Mouse (Mus musculus): Measurements from ENCODE around the gene Rab10.

Rab10 gene

DNA sequence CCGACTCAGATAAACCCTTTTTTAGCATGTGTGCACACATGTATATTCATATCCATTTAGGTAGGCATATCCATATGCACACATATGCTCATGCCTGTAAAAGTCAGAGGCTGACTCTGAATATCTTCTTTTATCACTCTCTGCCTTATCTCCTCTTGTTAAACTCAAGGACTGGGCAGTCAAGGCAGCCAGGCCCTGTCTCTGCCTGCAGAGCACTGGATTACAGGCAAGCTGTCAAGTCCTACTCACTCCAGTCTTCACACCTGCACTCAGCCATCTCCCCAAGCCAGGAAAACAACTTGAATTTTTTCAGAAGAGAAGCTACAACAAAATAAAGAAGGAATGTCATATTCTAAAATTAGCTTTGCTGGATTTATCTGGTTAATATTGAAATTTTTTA, 17.9 kb downstream of the Rab10 start:
- no peak for DNase-seq

DNA sequence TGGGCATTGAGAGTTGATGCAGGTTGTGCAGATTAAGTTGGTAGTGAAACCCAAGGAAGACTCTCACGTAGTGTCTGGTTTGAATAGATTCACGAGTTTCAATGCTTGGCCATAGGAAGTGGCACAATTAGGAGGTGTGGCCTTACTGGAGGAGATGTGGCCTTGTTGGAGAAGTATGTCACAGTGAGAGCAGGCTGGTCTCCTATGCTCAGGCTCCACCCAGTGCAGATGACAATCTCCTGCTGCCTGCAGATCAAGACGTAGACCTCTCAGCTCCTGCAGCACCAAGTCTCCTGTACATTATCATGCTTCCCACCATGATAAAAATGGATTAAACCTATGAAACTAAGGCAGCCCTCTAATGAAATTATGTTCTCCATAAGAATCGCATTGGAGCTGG, 18.7 kb downstream of the Rab10 start:
- DNase-seq = no peak

DNA sequence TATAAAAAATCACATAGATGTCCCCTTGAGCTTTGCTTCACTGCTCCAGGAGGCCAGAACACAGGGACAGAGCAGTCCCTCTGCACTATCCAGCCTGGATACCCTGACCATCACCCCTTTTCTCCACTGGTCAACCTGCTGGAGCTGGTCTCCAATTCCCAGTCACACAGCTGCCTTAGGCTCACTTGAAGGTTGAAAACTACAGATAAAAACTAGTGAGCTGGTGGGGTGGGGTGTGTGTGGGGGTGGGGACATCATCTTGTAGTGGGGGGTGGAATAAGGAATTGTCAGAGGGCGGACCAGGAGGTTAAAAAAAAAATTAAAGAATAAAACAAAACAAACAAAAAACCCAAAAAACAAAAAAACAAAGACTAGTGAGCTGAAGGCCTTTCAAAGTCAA, 21.3 kb downstream of the Rab10 start:
- no peak for DNase-seq

DNA sequence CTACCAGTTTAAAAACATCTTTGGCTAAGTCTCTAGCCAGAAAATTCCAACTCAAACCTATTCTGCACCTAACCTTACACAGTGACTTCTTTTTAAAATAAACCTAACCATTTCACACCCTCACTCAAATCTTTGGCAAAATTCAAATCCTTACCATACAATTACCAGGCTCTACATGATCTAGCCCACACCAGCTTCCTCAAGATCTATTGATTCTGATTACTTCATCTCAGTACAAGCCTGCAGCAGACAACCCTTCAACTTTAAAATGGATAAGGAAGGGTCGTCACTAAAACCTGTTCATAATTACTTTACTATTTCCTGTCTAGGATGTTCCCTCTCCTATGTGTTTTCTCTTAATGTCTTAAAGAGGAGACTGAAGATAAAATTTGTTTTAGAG, 23.9 kb downstream of the Rab10 start:
- DNase-seq = no peak

DNA sequence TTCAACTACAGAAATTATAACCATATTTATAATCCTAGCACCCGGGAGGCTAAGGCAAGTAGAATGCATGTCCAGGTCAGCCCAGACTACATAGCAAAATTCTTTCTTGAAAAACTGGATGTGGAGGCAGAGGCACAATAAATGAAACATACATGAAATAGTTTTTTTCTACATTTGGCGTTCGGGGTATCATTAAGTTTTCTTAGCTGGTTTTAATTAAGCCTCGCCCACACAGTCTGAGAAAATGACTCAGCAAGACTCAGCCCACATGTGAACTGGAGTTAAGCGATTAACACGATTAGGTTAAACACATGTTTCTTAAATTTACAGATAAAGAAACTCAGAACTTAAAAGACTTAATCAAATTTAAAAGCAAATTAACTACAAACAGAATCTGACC, 24.4 kb downstream of the Rab10 start:
- DNase-seq = no peak

DNA sequence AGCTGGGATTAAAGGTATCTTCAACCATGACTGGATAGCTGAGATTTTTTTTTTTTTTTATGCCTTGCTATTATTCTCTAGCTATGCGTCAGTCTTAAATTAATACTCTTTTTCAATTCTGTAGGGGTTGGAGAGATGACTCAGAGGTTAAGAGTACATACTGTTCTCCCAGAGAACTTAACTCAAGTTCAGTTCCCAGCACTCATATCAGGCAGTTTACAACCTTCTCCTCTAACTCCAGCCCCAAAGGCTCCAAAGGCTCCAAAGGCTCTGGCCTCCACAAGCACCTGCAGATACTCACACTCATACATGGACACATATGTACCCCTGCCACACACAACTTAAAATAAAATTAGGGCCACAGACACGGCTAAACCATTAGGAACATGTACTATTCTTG, 25.3 kb downstream of the Rab10 start:
- DNase-seq = no peak

DNA sequence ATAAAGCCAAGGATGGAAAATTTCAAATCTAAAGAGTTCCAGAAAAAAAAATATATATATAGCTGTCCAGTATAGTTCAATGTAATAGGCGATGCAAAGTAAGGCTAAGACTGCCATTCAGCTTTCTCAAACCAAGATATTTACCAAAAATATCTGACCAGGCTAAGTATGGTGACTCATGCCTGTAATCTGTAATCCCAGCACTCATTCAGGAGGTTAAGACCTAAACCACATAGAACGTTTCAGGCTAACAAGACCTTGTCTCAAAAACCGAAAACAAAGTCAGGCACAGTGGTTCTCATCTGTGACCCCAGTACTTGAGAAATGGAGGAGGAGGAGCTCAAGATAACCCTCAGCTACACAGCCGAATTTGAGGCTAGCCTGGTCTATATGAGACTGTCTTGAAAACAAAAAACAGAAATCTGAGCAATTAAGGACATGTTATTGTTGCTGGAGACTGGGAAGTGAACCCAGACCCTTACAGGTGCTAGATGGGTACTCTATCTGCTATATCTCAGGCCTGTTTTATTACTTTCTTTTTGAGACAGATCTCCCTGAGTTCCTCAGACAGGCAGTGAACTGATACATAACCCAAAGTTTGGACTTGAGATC, 25.8 kb downstream of the Rab10 start:
- no peak for DNase-seq

DNA sequence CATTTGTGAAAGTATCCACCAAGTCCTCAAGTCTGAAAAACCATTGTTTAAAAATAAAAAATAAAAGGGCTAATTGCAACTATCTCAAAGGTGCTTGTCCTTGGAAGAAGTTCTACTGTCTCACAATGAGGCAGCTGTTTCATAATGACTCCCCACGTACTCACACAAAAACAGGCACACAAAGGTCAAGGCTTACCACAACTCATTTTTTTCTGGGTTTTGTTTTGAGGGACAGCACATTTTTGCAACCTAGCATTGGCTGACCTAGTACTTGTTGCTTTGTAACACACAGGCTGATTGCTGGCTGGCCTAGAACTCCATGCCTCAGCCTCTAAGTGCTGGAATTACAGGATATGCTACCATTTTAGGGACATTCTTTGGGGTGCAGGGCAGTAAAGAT, 26.8 kb downstream of the Rab10 start:
- no peak for DNase-seq

DNA sequence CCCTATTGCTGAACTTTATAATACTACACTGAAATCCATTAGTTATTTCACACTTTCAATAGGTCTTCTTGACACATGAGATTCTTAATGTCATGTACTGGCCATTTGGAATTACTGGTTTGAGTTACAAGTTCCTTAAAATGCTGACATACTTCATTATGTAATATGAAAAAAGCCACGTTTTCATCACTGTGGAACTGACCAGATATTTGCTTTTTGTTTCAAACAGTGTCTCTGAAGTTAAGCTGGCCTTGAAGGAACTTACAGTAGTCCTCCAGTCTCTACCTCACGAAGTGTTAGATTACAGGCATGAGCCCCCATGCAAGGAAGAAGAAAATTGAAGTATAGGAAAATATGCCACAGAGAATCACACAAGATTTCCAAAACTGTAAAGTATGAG, 27.2 kb downstream of the Rab10 start:
- no peak for DNase-seq

DNA sequence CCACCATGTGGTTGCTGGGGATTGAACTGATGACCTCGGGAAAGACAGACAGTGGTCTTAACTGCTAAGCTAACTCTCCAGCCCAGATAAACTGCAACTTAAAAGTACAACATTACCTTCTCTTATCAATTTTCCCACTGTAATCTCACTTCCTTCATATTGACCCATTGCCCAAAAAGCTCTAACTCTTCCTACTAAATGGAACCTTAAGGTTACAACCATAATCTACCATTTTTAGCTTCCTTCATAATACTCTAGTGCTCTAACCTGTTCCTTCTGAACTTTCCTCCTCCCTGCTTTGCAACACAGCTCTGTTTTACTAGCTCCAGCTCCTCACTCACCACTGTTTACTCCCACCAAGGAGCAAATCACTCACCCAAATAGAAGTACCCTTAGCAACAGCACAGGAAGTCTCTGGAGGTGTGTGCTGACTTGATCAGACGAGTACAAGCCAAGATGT, 30.9 kb downstream of the Rab10 start:
- DNase-seq = no peak

DNA sequence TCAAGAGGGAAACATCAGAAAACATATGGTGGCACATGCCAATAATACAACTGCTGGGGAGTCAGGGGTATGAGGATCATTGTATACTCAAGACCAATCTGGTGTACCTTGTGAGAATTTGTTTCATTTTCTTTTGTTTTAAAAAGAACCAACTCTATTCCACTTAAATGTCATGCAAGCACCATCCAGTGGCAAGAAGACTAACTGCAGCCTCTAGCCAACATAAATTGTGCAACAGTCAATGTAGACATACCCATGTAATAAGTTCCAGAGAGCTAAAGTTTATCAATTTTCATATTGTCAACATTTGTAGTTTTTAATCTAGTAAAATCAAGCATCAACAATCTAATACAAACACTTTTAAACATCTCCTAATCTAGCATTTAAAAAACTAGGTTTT, 39.0 kb downstream of the Rab10 start:
- no peak for DNase-seq

DNA sequence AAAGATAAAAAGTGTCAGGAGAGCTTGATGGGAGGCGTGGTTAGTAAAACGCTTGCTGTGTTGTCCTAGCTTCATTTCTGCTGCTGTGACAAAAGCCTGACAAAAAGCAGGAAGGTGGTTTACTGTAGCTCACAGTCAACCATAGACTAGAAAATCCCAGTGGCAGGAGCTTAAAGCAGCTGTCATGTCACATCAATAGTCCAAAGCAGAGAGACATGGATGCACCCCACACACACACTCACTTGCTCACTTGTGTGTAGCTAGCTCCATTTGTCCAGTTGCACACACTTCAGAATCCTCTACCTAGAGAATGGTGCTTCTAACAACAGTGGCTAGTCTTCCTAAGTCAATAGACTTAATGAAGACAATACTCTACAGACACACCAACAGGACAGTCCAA, 42.4 kb downstream of the Rab10 start:
- no peak for DNase-seq

DNA sequence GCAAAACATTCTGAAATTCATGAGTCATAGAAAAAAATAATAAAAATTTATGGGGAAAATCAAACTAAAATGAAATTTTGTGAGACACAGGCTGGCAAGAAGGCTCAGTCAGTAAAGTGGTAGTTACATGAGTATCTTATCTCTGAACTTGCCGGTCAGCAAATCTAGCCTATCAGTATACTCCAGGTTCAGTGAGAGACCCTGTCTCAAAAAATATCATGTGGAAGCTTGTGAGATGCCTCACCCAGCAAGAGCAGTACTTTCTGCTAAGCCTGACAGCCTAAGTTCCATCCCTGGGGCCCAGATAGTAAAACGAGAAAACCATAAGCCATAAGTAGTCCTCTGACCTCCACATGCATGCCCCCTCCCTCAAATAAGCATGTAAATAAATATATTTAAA, 44.6 kb downstream of the Rab10 start:
- DNase-seq = no peak

DNA sequence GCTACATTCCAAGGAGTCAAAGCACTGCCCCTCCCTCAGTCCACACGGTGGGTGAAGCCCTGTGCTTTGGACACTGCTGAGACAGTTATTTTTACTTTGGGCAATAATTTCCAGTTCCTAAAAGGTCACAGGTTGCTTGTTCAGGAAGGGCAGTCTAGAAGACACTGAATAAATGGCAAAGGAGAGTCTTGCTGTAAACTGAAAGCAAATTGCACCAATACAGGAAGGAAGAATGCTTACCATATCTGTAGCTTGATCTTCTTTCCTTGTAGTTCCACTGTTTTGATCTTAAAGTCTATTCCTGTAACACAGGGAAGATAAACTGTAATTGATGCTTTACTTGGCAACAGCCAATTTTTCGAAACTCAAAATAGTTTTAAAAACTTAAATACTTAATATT, 45.3 kb downstream of the Rab10 start:
- DNase-seq = no peak

DNA sequence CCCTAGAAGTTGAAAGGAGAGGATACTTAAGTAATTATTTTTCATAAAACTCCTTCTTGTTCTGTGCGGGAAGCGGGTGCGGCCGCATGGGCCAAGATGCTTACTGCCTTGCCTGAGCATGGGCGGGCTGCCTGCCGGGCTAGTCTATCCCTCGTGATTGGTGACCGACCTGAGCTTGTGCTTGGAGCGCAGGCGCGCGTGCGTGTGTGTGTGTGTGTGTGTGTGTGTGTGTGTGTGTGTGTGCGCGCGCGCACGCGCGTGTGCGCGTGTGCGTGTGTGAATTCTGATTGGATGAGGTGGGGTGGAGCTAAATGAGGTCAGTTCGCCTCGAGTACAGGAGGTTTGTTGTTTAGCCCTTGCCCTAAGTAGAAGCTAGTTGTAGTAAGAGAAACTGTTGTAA, 48.2 kb downstream of the Rab10 start:
- DNase-seq = no peak

DNA sequence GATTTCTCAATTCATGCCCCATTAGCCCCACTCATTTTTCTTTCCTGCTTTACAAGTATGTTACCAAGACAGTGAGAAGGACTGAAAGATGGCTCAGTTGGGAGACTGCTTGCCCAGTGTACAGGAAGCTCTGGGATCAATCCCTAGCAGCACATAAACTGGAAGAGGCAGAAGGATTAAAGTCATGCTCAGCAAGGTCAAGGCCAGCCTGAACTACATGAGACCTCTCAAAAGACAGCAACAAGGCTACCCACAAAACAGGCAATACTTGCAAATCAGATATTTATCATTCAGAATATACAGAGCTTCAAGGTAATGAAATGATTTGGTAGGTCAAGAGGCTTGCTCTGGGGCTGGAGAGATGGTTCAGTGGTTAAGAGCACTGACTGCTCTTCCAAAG, 53.8 kb downstream of the Rab10 start:
- DNase-seq = no peak

DNA sequence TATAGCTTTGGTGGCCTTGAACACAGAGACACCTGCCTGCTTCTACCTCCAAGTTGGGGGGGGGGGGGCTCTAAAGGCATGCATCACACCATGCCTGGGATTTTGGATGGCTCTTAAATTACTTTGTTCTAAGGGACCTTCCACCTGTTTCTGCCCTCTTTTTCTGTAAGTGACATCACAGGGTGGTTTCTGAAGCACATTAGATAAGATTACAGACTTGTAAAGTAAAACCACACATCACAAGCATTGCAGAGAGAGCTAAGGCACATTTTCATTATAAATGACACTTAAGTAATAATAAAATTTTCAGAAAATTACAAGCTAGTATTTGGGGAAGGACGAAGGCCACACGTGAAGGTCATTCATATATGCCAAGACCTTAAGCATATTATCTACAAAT, 54.3 kb downstream of the Rab10 start:
- DNase-seq = no peak

DNA sequence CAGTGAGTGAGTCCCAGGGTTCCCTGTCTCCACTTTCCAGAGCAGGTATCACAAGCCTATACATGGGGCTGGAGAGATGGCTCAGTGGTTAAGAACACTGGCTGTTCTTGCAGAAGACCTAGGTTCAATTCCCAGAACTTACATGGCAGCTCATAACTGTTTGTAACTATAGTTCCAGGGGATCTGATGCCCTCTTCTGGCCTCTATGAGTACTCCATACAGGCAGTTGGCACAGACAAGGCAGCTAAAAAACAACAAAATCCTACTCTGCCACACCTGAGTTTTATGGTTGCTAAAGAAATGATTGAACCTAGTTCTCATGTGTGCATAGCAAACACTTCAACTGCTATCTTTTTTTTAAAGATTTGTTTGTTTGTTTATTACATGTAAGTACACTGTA, 56.2 kb downstream of the Rab10 start:
- no peak for DNase-seq

DNA sequence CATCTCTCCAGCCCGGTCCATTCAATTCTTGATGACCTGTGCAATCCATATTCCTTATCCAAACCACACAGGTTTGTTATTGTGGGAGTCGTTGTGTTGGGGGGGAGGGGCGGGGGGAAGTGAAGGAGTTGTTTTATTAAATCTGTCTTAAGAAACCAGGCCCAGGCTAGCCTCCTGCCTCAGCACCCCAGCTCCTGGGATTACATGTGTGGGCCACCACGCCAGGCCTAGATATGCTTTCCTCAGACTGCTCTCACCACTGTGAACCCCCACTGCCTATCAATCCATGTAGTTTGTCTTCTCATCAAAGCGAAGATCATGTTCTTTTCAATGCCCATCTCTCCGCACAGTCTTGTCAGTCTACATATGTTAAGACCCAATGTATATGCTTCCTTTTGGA, 63.7 kb downstream of the Rab10 start:
- no peak for DNase-seq

DNA sequence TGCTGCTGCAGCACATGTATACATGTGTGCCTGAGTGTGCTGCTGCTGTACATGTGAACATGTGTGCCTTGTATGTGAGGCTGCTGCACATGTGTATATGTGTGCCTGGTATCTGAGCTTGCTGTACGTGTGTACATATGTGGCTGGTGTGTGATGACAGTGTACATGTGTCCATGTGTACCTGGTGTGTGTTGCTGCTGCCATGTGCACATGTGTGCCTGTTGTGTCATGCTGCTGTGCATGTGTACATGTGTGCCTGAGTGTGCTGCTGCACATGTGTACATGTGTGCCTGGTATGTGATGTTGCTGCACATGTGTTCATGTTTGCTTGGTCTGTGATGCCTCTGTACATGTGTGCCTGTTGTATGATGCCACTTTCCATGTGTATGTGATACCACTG, 70.2 kb downstream of the Rab10 start:
- DNase-seq = no peak

DNA sequence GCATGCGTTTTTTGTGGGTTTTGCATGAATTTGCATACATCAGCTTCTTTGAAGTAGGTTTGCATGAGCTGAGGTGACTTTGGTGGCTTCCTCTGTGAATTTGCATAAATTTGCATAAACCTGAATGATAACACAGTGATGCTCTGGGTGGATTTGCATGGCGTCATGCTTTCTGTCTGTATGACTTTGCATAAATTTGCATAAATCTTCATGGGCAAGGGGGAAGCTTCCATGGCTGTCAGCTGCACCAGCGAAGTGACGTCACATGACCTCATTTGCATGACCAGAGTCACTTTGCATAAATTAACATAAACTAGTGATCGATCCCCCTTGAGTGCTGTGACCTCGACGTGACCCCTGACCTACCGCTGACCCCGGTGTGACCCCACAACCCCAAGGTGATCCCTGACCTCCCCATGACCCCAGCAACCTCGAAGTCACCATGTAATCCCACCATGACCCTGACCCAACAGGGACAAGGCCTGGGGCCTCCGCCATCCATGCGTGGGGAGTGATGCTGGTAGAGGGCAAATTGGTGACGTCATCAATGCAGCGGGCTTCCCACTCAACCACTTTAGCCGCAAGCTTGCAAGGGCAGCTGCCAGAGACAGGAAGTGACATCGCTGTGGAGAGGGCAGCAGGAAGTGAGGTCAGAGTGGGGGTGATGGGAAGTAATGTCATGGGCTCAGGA, 71.3 kb downstream of the Rab10 start:
- DNase-seq = no peak

DNA sequence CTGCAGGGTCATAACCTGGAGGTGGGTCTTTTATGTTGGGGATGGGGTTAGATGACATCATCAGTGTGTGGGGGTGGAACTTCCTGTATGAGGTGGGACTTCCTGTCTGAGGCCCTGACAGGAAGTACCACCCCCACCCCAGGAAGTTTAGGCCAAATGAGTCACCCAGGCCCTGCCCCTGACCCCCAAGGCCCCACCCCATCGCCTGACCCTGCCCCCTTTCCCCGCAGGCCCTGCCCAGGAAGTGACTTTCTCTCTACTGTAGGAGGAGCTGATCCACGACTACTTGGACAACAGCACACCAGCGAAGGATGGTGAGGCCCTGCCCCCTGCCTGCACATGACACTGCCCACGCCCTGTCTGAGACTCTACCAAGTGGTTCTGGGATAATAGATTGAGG, 72.0 kb downstream of the Rab10 start:
- peak in 1 of 2 experiments; percentile 34 for DNase-seq

DNA sequence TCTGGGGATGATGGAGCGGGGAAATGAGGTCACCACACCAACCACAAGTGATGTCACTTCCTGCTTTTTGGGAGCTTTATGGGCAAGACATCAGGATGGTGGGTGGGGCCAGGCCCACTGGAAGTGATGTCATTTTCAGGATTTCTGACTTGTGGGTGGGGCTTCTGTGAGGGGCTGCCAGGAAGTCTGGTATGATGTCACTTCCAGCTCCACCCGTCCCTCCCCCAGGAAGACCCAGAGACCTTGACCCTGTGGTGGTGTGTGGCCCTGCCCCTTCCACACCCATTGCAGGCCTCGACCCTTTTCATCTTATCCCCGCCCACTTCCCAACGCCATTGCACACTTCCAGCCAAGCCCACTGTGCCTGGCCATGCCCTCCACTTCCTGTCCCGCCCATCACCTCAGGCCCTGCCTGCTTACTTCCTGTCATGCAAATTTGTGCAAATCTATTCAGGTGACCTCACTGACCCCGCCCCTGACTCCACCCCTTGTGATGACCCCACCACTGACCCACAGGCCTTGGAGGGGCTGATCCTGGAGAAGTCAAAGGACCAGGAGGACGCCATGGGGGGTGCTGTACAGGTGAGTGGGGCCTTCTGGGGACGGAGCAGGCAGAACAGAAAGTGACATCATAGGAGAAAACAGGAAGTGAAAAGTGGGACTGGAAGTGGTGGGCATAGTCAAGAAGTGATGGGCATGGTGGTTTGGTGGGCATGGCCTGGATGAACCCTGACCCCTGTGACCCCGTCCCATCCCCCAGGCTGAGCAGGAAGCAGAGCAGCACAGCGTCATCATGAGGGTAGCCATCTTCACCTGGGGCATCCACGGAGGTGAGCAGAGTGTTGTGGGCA, 72.7 kb downstream of the Rab10 start:
- DNase-seq = peak in 1 of 2 experiments; percentile 64

DNA sequence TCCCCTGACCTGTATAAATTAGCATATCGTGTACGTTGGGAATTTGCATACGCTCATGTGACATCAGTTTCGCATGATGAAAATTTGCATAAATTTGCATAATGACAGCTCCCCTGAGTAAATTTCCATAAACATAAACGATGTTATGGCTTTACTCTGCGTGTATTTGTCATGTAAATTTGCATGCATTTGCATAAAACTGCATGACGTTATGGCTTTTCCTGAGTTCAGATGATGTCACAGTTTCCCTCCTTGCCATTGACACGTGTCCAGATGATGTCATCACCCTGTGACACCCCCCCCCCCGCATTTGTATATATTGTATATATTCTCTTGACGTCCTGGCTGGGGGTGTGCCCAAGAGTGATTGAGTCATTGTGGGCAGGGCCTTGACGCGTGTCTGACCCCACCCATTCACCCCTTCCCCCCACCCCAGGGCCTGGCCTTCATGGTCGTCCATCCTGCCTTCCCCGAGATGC, 73.6 kb downstream of the Rab10 start:
- peak in 1 of 2 experiments; percentile 56 for DNase-seq

All from kidney, postnatal 25 days (tissue).